Mouse (Mus musculus): ENCODE measurements at regions not wholly inside any gene's neighbourhood (a gene's known extent, or its start where the extent isn't known, plus 50 kb on each side); places are given as distances from the start of the nearest gene placed in this dataset.

GRCm38 (mm10) chr15:6183627-6184026 is 116.0 kb upstream of the Dab2 start:
- TF ChIP-seq POLR2A (IDR thresholded peaks at IDR 0.05; ENCODE audit: low read depth, low read length) (no peak), CTCF (conservative IDR thresholded peaks at IDR 0.05; ENCODE audit: insufficient read depth, insufficient read length, low read depth, low read length) (no peak)

Measured in kidney, adult 2 months (tissue).